Mouse (Mus musculus) ES-E14 (cell line): ENCODE measurements at regions not wholly inside any gene's neighbourhood (a gene's known extent, or its start where the extent isn't known, plus 50 kb on each side); places are given as distances from the start of the nearest gene placed in this dataset.

Source experiments
- CHD2 ChIP-seq: IDR thresholded peaks from 2 replicates; pipeline ENCODE4 v1.6.1; 2014; ENCODE audit warnings: mild to moderate bottlenecking, low read depth, low read length, inconsistent platforms
- MAFK ChIP-seq: IDR thresholded peaks from 2 replicates; pipeline ENCODE4 v1.6.1; 2014; ENCODE audit warnings: mild to moderate bottlenecking, low read depth, low read length, inconsistent platforms; ENCODE audit not compliant: insufficient read depth
- ZNF384 ChIP-seq: IDR thresholded peaks from 2 replicates; pipeline ENCODE4 v1.6.1; 2012; ENCODE audit warnings: low read depth, low read length, inconsistent platforms

- TF ChIP-seq MAFK (no peak), CHD2 (no peak), ZNF384 (no peak)
These were observed 214.1 kb upstream of the Cdh4 start for GRCm38 (mm10) chr2:179228096-179228495.
